Mouse (Mus musculus): ENCODE measurements around the gene Polr3e. TPM values are rescaled to one million over a fixed set of nuclear protein-coding genes. Genes with fewer than 3 reads are reported as not detected.

Polr3e gene
- polyA plus RNA-seq, 1 experiment from 2014 or later: 30.5 TPM

DNA sequence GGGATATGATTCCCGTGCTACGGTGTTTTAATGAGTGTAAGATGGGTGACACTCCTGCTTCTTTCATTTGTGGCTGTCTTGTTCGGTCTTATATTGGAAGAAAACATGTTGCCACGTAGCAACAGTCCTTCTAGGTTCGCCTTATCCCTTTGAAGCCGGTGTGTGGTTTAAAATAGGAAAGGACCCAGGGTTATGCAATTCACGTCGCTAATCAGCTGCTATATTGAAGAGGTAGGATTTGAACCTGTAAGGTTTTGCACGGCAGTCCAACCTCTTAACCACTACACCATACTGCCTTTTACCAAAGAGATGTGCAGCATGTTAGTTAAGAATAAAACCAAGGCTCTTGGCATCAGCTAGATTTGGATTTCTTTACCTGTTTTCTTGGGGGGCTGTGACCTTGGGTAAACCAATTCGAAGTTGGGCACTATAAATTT, 1.0 kb downstream of the Polr3e start:
- Histone ChIP-seq H3K27ac (ENCODE audit: low read depth) (peak overlapping the region; percentile 77), H3K36me3 (ENCODE audit: control insufficient read depth, insufficient read depth, low read length) (peaks cover 8% of the 10 kb centered on the region), H3K4me3 (ENCODE audit: low read depth, low read length) (peak overlapping the region; percentile 81), H3K4me1 (replicated peaks; ENCODE audit: control insufficient read depth, insufficient read depth, low read length) (no peaks in the 10 kb centered on the region), H3K27me3 (replicated peaks; ENCODE audit: control insufficient read depth, insufficient read depth, low read length) (no peaks in the 10 kb centered on the region), H3K9me3 (ENCODE audit: control insufficient read depth, low read length) (no peaks in the 10 kb centered on the region), H3K4me2 (ENCODE audit: low read length) (peak overlapping the region; percentile 73), H3K9ac (ENCODE audit: low read length) (peak overlapping the region; percentile 90)
- WGBS: 7% methylated on average over 10 of the region's 10 CpGs
- peak; percentile 54; the same call in 1 of the 2 replicates for ATAC-seq (replicated peaks; ENCODE audit: low FRiP score, low TSS enrichment, low read depth)
- peak; percentile 72 for DNase-seq (ENCODE audit: low spot score)

DNA sequence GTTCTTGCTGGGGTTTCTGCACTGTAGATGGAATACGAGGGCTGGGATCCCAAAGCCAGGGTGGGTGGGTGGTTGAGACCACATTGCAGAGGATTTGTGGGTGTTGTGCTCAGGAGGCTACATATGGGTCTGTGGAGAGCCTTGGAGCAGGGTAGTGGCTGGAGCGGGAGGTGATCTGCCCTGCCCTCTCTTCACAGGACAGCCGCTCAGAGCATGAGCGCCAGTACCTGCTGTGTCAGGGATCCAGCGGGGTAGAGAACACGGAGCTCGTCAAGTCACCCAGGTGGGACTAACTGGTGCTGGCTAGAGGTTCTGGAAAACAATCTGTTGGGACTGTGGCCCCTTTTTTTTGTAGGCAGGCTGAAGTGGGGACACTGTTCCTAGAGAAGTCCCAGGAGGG, 15.6 kb downstream of the Polr3e start:
- Histone ChIP-seq H3K27ac (ENCODE audit: low read depth) (no peak overlapping the region), H3K9ac (ENCODE audit: low read length) (no peak overlapping the region), H3K9me3 (ENCODE audit: control insufficient read depth, low read length) (no peaks in the 10 kb centered on the region), H3K4me1 (replicated peaks; ENCODE audit: control insufficient read depth, insufficient read depth, low read length) (no peaks in the 10 kb centered on the region), H3K36me3 (ENCODE audit: control insufficient read depth, insufficient read depth, low read length) (peaks cover 97% of the 10 kb centered on the region), H3K4me3 (ENCODE audit: low read depth, low read length) (no peak overlapping the region), H3K4me2 (ENCODE audit: low read length) (no peak overlapping the region), H3K27me3 (replicated peaks; ENCODE audit: control insufficient read depth, insufficient read depth, low read length) (no peaks in the 10 kb centered on the region)
- WGBS: 92% methylated on average over 7 of the region's 7 CpGs
- ATAC-seq (replicated peaks; ENCODE audit: low FRiP score, low TSS enrichment, low read depth): no peak
- no peak for DNase-seq (ENCODE audit: low spot score)

DNA sequence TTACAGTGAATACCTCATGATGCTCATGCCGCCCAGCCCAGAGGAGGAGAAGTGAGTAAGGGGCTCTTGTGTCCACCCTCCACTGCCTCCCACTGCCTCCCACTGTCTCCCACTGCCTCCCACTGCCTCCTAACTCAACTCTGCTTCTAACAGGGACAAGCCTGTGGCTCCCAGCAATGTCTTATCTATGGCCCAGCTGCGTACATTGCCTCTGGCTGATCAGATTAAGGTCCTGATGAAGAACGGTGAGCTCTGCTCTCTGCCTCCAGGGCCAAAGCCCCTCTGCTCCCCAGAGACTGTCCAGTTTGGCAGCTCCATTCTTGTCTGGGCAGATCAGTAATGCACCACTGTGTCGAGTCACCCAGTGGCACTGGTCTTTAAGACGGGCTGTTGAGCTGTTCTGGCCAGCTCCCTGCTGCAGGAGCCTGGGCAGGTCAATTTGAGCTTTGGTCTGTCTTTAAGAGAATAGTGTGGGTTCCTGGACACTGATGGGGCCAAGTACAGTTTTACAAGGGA, 16.2 kb downstream of the Polr3e start:
- no peak for ATAC-seq (replicated peaks; ENCODE audit: low FRiP score, low TSS enrichment, low read depth)
- H3K4me3 ChIP-seq (ENCODE audit: low read depth, low read length): no peak overlapping the region
- peaks cover 97% of the 10 kb centered on the region for H3K36me3 ChIP-seq (ENCODE audit: control insufficient read depth, insufficient read depth, low read length)

DNA sequence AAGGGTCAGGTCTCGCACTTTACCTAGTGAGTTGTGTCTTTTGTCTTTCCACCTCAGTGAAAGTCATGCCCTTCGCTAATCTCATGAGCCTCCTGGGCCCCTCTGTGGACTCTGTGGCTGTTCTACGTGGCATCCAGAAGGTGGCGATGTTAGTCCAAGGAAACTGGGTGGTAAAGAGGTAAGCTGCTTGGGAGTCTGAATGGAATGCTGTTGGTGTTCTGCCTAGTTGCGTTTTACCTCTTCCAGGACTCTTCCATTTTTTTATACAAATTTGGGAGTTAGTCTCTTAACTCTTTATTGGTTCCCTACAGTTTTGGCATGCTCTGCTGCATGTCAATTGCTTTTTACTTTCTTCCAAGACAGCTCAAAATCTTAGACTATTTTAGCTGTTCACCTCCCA, 17.2 kb downstream of the Polr3e start:
- H3K4me3 ChIP-seq (ENCODE audit: low read depth, low read length): no peak overlapping the region
- H3K4me1 ChIP-seq (replicated peaks; ENCODE audit: control insufficient read depth, insufficient read depth, low read length): no peaks in the 10 kb centered on the region
- H3K36me3 ChIP-seq (ENCODE audit: control insufficient read depth, insufficient read depth, low read length): peaks cover 97% of the 10 kb centered on the region
- peak; percentile 68 for DNase-seq (ENCODE audit: low spot score)
- H3K9me3 ChIP-seq (ENCODE audit: control insufficient read depth, low read length): no peaks in the 10 kb centered on the region
- H3K27me3 ChIP-seq (replicated peaks; ENCODE audit: control insufficient read depth, insufficient read depth, low read length): no peaks in the 10 kb centered on the region
- no peak overlapping the region for H3K9ac ChIP-seq (ENCODE audit: low read length)
- H3K27ac ChIP-seq (ENCODE audit: low read depth): no peak overlapping the region
- H3K4me2 ChIP-seq (ENCODE audit: low read length): no peak overlapping the region
- no peak for ATAC-seq (replicated peaks; ENCODE audit: low FRiP score, low TSS enrichment, low read depth)
- WGBS: 29% methylated on average over 5 of the region's 5 CpGs

More for the DNA sequence above, 16.2 kb downstream of the Polr3e start:
- WGBS: 75% methylated on average over 5 of the region's 5 CpGs
- Histone ChIP-seq H3K27ac (ENCODE audit: low read depth) (no peak overlapping the region), H3K9ac (ENCODE audit: low read length) (no peak overlapping the region), H3K4me1 (replicated peaks; ENCODE audit: control insufficient read depth, insufficient read depth, low read length) (no peaks in the 10 kb centered on the region), H3K4me2 (ENCODE audit: low read length) (no peak overlapping the region), H3K9me3 (ENCODE audit: control insufficient read depth, low read length) (no peaks in the 10 kb centered on the region), H3K27me3 (replicated peaks; ENCODE audit: control insufficient read depth, insufficient read depth, low read length) (no peaks in the 10 kb centered on the region)
- no peak for DNase-seq (ENCODE audit: low spot score)

DNA sequence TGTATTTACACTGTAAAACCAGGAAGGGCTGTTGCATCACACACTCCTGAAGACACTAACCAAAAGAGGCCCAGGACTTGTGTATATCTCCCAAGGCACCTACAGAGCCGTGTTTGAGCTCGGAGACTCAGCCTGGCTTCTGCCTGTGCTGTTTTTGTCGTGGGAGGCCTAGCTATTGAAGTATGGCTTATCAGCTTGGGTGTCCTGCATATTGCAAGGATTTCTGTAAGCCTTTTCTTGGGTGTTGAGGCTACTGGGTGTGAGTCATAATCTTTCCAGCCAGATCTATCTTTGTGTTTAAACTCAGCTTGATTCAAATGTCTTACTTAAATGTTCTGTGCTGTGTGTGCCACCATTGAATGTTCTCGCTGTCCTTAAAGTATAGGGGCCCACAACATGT, 19.0 kb downstream of the Polr3e start:
- ATAC-seq (replicated peaks; ENCODE audit: low FRiP score, low TSS enrichment, low read depth): no peak
- Histone ChIP-seq H3K4me3 (ENCODE audit: low read depth, low read length) (no peak overlapping the region), H3K4me2 (ENCODE audit: low read length) (no peak overlapping the region), H3K4me1 (replicated peaks; ENCODE audit: control insufficient read depth, insufficient read depth, low read length) (no peaks in the 10 kb centered on the region), H3K9me3 (ENCODE audit: control insufficient read depth, low read length) (no peaks in the 10 kb centered on the region), H3K27ac (ENCODE audit: low read depth) (no peak overlapping the region), H3K27me3 (replicated peaks; ENCODE audit: control insufficient read depth, insufficient read depth, low read length) (no peaks in the 10 kb centered on the region), H3K36me3 (ENCODE audit: control insufficient read depth, insufficient read depth, low read length) (peaks cover 97% of the 10 kb centered on the region), H3K9ac (ENCODE audit: low read length) (no peak overlapping the region)
- no peak for DNase-seq (ENCODE audit: low spot score)
- 90% methylated on average over 4 of the region's 4 CpGs for WGBS

DNA sequence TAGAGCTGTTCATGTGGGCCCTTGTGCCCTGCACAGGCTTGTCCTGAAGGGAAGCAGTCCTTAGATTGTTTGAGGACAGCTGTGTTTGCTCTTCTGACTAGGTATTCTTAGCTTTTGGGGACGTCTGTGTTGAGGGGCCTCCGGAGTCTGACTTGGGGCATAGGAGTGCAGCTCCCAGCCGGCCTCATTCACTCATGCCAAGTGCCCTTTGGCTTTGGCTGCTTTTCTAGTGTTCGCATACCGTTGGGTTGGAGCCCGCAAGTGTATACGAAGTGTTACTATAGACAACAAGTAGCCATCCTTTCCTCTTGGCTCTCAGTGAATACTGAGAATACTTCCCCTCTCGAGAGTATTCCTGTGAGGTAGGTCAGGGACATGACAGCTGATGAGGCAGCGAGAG, 20.7 kb downstream of the Polr3e start:
- Histone ChIP-seq H3K27ac (ENCODE audit: low read depth) (no peak overlapping the region), H3K9me3 (ENCODE audit: control insufficient read depth, low read length) (no peaks in the 10 kb centered on the region), H3K4me2 (ENCODE audit: low read length) (no peak overlapping the region), H3K36me3 (ENCODE audit: control insufficient read depth, insufficient read depth, low read length) (peaks cover 98% of the 10 kb centered on the region), H3K4me3 (ENCODE audit: low read depth, low read length) (no peak overlapping the region), H3K9ac (ENCODE audit: low read length) (no peak overlapping the region), H3K4me1 (replicated peaks; ENCODE audit: control insufficient read depth, insufficient read depth, low read length) (no peaks in the 10 kb centered on the region), H3K27me3 (replicated peaks; ENCODE audit: control insufficient read depth, insufficient read depth, low read length) (no peaks in the 10 kb centered on the region)
- ATAC-seq (replicated peaks; ENCODE audit: low FRiP score, low TSS enrichment, low read depth) (no peak), DNase-seq (ENCODE audit: low spot score) (no peak)
- WGBS: 87% methylated on average over 9 of the region's 9 CpGs

DNA sequence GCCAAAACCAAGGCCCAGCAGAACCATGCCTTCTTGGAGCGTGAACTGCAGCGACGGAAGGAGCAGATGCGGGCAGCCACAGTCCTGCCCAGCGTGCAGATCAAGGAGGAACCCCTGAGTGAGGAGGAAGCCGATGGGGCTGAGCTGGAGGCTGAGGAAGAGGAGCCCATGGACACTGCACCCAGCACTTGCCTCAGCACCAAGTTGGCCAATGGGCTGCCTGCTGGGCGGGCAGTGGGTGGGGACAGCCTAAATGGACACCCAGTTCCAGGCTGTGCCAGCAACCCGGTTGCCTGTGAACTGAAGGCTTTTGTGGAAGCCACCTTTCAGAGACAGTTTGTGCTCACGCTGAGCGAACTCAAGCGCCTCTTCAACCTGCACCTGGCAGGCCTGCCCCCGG, 22.8 kb downstream of the Polr3e start:
- Histone ChIP-seq H3K4me2 (ENCODE audit: low read length) (no peak overlapping the region), H3K4me3 (ENCODE audit: low read depth, low read length) (no peak overlapping the region), H3K36me3 (ENCODE audit: control insufficient read depth, insufficient read depth, low read length) (peaks cover 93% of the 10 kb centered on the region), H3K9me3 (ENCODE audit: control insufficient read depth, low read length) (no peaks in the 10 kb centered on the region), H3K27me3 (replicated peaks; ENCODE audit: control insufficient read depth, insufficient read depth, low read length) (no peaks in the 10 kb centered on the region), H3K4me1 (replicated peaks; ENCODE audit: control insufficient read depth, insufficient read depth, low read length) (no peaks in the 10 kb centered on the region), H3K9ac (ENCODE audit: low read length) (no peak overlapping the region), H3K27ac (ENCODE audit: low read depth) (no peak overlapping the region)
- ATAC-seq (replicated peaks; ENCODE audit: low FRiP score, low TSS enrichment, low read depth): no peak; the same call in 1 of the 2 replicates
- WGBS: 89% methylated on average over 12 of the region's 12 CpGs
- no peak for DNase-seq (ENCODE audit: low spot score)

DNA sequence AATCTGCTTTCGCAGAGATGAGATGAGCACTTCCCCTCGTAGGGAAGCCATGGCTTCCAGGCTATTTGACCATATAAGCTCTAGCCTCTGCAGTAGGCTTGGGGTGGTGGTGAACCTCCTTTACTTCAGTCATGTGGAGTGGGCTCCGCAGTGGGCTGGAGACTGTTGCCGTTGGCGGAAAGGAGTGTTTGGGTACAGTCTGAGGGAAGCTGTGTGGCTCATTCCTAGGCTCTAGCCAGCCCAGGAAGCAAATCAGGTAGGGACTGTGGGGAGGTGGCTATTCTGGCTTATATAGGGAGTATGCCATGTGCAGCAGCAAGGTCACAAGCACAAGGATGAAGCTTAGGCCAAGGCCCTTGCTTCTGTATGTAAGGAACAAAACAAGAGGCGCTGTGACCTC, 23.7 kb downstream of the Polr3e start:
- peaks cover 91% of the 10 kb centered on the region for H3K36me3 ChIP-seq (ENCODE audit: control insufficient read depth, insufficient read depth, low read length)

DNA sequence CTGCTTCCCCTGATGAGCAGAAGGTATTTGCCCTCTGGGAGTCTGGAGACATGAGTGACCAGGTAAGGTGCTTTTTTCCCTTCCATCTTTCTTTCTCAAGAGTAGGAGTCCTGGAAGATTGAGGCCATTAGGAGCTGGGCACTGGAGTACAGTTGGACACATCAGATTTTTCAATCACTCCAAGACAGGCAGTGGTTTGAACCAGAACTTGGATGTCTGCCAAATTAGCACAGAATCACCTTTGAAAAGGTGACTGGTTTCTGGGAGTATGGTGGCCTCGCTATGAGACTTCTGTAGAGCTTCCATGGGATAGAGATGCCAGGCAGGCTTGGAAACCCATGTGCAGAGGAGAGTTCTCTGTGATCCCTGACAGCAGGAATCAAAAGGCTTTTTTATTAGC, 25.0 kb downstream of the Polr3e start:
- DNase-seq (ENCODE audit: low spot score): no peak
- Histone ChIP-seq H3K4me2 (ENCODE audit: low read length) (no peak overlapping the region), H3K9me3 (ENCODE audit: control insufficient read depth, low read length) (no peaks in the 10 kb centered on the region), H3K4me1 (replicated peaks; ENCODE audit: control insufficient read depth, insufficient read depth, low read length) (no peaks in the 10 kb centered on the region), H3K27ac (ENCODE audit: low read depth) (no peak overlapping the region), H3K9ac (ENCODE audit: low read length) (no peak overlapping the region), H3K4me3 (ENCODE audit: low read depth, low read length) (no peak overlapping the region), H3K27me3 (replicated peaks; ENCODE audit: control insufficient read depth, insufficient read depth, low read length) (no peaks in the 10 kb centered on the region), H3K36me3 (ENCODE audit: control insufficient read depth, insufficient read depth, low read length) (peaks cover 85% of the 10 kb centered on the region)
- 73% methylated on average over 1 of the region's 1 CpGs for WGBS
- ATAC-seq (replicated peaks; ENCODE audit: low FRiP score, low TSS enrichment, low read depth): no peak

More for the DNA sequence above, 23.7 kb downstream of the Polr3e start:
- ATAC-seq (replicated peaks; ENCODE audit: low FRiP score, low TSS enrichment, low read depth): no peak
- no peaks in the 10 kb centered on the region for H3K9me3 ChIP-seq (ENCODE audit: control insufficient read depth, low read length)
- H3K4me2 ChIP-seq (ENCODE audit: low read length): no peak overlapping the region
- H3K4me3 ChIP-seq (ENCODE audit: low read depth, low read length): no peak overlapping the region
- 89% methylated on average over 6 of the region's 6 CpGs for WGBS
- H3K4me1 ChIP-seq (replicated peaks; ENCODE audit: control insufficient read depth, insufficient read depth, low read length): no peaks in the 10 kb centered on the region
- H3K27me3 ChIP-seq (replicated peaks; ENCODE audit: control insufficient read depth, insufficient read depth, low read length): no peaks in the 10 kb centered on the region
- DNase-seq (ENCODE audit: low spot score): no peak
- no peak overlapping the region for H3K27ac ChIP-seq (ENCODE audit: low read depth)
- no peak overlapping the region for H3K9ac ChIP-seq (ENCODE audit: low read length)
